Mouse (Mus musculus) stomach, embryonic 16.5 days (tissue): ENCODE data around the gene P3h4. TPM values are rescaled to one million over a fixed set of nuclear protein-coding genes. Genes with fewer than 3 reads are reported as not detected.

Experiments used
- ATAC-seq: fragments of 200-750 bp; cut with Nextera tagmentation; 2 replicates; pipeline ENCODE4 v1.8.0; 2017; ENCODE audit warnings: moderate number of reproducible peaks, moderate TSS enrichment; ENCODE audit not compliant: insufficient read depth, low FRiP score
- H3K27ac ChIP-seq: fragments of 300-500 bp; sonication (generic); 2 replicates; pipeline ENCODE4 v1.5.1; 2014; ENCODE audit warnings: low read length
- H3K27me3 ChIP-seq: fragments of 300-500 bp; sonication (generic); 2 replicates; pipeline ENCODE4 v1.6.1; 2014; ENCODE audit warnings: low read length, control low read depth, mixed read lengths; ENCODE audit not compliant: control insufficient read depth, insufficient read depth
- H3K36me3 ChIP-seq: fragments of 300-500 bp; sonication (generic); 2 replicates; pipeline ENCODE4 v1.6.1; 2014; ENCODE audit warnings: low read length; ENCODE audit not compliant: control insufficient read depth, insufficient read depth
- H3K4me1 ChIP-seq: fragments of 300-500 bp; sonication (generic); 2 replicates; pipeline ENCODE4 v1.6.1; 2014; ENCODE audit warnings: low read length, control low read depth, mixed read lengths; ENCODE audit not compliant: control insufficient read depth, insufficient read depth
- H3K4me2 ChIP-seq: fragments of 300-500 bp; sonication (generic); 2 replicates; pipeline ENCODE4 v1.6.1; 2014; ENCODE audit warnings: low read depth, low read length, mixed read lengths
- H3K4me3 ChIP-seq: fragments of 300-500 bp; sonication (generic); replicated peaks from 2 replicates; pipeline ENCODE4 v1.5.1; 2014; ENCODE audit warnings: mild to moderate bottlenecking, low read length
- H3K9ac ChIP-seq: fragments of 300-500 bp; sonication (generic); 2 replicates; pipeline ENCODE4 v1.6.1; 2014; ENCODE audit warnings: low read length
- H3K9me3 ChIP-seq: fragments of 300-500 bp; sonication (generic); replicated peaks from 2 replicates; pipeline ENCODE4 v1.6.1; 2016; ENCODE audit warnings: low read length, control low read depth; ENCODE audit not compliant: control insufficient read depth
- WGBS: fragments of 180-500 bp; shearing (Covaris S2); extraction: QIAGEN DNeasy Blood & Tissue Kit; methylation state at CpG from one replicate; pipeline ENCODE4 v1.1.7; 2014; 5-methylcytosine and 5-hydroxymethylcytosine counted together
- polyA plus RNA-seq: library from polyadenylated mRNA; unstranded; fragments of >200 nt; fragmentation: Nextera tagmentation; extraction: Ambion mirVana; gene quantifications from 2 replicates; pipeline ENCODE4 v1.2.1, GENCODE M21; 2015

P3h4 gene
- polyA plus RNA-seq, 1 experiment from 2014 or later, result 56.7 TPM

DNA sequence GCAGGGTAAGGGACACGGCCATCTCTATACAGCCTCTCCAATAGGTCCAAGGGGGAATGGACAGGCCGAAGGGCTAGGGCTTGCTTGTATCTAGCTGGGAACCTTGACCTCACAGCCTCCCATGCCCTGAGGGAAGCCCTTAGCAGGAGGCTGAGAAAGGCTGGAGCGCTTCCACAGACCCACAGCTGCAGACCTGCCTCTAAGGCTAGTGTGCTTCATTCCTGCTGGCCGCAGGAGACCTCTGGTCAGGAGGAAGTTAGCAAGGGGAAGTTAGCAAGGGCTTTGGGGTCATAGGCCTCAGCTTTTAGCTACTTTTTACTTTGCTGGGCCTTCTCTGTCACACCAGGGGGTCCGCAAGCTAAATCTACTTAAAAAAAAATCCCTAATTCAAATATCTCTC lies 36.2 kb downstream of the P3h4 start:
- H3K27me3 ChIP-seq, result no peaks in the 10 kb centered on the region
- ATAC-seq, result no peak
- H3K27ac ChIP-seq, result no peak overlapping the region
- H3K9ac ChIP-seq, result no peak overlapping the region
- no peak overlapping the region for H3K4me2 ChIP-seq
- peaks cover 40% of the 10 kb centered on the region for H3K36me3 ChIP-seq
- 91% methylated on average over 5 of the region's 5 CpGs for WGBS
- H3K9me3 ChIP-seq, result no peaks in the 10 kb centered on the region
- no peaks in the 10 kb centered on the region for H3K4me1 ChIP-seq
- no peak overlapping the region for H3K4me3 ChIP-seq

DNA sequence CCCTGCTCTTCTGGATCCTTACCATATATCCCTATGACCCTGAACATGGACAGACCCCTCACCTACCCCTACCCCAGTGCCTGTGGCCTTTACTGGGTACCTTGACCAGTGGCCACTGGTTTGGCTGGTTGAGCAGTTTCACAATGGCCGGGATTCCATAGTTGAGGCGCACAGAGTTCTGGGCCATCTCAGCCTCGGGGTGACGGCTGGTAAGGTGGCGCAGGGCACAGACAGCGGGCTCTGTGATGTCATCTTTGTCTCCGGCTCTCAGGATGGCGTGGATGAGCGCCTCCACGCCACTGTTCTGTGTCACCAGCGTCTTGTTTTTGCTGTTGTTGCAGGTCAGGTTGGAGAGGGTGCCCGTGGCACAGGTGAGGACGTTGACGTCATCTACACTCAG lies 36.6 kb downstream of the P3h4 start:
- whole genome bisulfite sequencing, result 95% methylated on average over 14 of the region's 14 CpGs
- no peak overlapping the region for H3K4me2 ChIP-seq
- H3K36me3 ChIP-seq, result peaks cover 39% of the 10 kb centered on the region
- H3K4me1 ChIP-seq, result no peaks in the 10 kb centered on the region
- no peaks in the 10 kb centered on the region for H3K27me3 ChIP-seq
- no peak for ATAC-seq
- H3K9ac ChIP-seq, result no peak overlapping the region
- H3K9me3 ChIP-seq, result no peaks in the 10 kb centered on the region
- H3K27ac ChIP-seq, result no peak overlapping the region
- H3K4me3 ChIP-seq, result no peak overlapping the region

DNA sequence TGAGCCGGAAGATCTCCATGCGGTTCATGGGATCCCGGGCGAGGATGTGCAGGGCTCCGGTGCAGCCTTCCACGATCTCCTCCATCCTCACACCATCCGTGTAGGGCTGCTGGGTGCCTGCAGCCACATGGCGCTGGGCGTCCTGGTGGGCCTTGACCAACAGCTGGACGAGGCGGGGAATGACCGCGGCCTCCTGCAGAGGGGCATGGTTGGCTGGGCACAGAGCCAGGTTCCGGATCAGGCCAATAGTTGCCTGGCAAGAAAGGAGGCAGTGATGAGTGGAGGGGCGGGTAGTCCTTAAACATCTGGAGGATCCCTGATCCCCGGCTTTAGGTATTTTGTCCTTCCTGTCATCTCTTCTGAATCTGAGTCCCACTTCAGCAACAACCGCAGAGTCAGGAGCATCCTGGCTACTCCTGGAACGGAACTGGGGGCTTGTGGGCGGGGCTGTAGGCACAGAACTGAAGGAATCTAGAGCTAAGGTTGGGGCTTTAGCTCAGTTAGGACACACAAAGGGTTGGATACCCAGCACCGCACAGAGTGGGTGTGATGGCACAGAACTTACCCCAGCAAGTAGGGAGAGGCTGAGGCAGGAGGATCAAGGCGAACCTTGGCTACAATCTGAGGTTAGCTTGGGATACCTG lies 37.8 kb downstream of the P3h4 start:
- Histone ChIP-seq H3K27me3 (no peaks in the 10 kb centered on the region), H3K27ac (no peak overlapping the region), H3K4me3 (no peak overlapping the region), H3K4me1 (no peaks in the 10 kb centered on the region), H3K4me2 (no peak overlapping the region), H3K9me3 (no peaks in the 10 kb centered on the region), H3K9ac (no peak overlapping the region), H3K36me3 (peaks cover 38% of the 10 kb centered on the region)
- WGBS, result 91% methylated on average over 21 of the region's 21 CpGs
- ATAC-seq, result no peak

DNA sequence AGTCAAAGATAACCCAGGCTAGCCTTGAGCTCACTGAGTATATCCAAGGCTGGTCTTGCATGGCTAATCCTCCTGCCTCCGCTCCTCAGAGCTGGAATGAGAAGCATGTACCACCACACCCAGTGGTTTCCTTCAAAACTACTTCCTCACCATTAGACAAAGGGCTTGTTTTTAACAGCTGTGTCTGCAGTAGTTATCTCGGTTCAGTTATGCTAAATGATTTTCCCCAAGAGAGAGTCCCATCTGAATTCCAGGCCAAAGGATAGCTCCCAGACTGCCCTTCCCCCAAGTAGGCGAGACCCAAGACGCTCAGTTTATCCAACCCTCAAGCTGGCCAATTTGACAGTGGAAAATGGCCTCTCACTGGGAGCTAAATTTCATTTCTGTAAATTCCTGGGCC lies 38.6 kb downstream of the P3h4 start:
- Histone ChIP-seq H3K4me3 (no peak overlapping the region), H3K4me2 (no peak overlapping the region), H3K27ac (no peak overlapping the region), H3K4me1 (no peaks in the 10 kb centered on the region), H3K27me3 (no peaks in the 10 kb centered on the region), H3K9me3 (no peaks in the 10 kb centered on the region), H3K36me3 (peaks cover 35% of the 10 kb centered on the region), H3K9ac (no peak overlapping the region)
- ATAC-seq, result no peak
- 73% methylated on average over 4 of the region's 4 CpGs for WGBS

DNA sequence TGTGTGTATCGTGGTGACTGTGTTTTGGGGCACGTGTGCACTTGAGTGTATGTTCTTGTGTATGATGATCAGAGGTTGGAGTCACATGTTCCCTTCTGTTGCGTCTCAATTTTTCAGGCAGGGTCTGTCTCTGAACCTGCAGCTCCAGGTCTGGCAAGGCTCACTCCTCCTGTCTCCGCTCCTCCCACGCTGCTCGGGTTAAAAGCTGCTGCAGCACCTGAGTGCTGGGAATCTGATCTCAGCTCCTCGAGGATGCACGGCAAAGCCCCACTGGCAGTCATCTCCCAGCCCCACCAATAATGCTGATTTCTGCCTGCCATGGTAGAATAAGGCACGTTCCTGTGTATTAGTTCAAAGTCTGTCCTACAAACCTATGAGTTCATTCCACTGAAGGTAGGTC lies 39.5 kb downstream of the P3h4 start:
- Histone ChIP-seq H3K4me2 (no peak overlapping the region), H3K9me3 (no peaks in the 10 kb centered on the region), H3K27me3 (no peaks in the 10 kb centered on the region), H3K4me3 (no peak overlapping the region), H3K4me1 (no peaks in the 10 kb centered on the region), H3K27ac (no peak overlapping the region), H3K9ac (no peak overlapping the region), H3K36me3 (peaks cover 30% of the 10 kb centered on the region)
- WGBS, result 89% methylated on average over 9 of the region's 9 CpGs
- no peak for ATAC-seq

DNA sequence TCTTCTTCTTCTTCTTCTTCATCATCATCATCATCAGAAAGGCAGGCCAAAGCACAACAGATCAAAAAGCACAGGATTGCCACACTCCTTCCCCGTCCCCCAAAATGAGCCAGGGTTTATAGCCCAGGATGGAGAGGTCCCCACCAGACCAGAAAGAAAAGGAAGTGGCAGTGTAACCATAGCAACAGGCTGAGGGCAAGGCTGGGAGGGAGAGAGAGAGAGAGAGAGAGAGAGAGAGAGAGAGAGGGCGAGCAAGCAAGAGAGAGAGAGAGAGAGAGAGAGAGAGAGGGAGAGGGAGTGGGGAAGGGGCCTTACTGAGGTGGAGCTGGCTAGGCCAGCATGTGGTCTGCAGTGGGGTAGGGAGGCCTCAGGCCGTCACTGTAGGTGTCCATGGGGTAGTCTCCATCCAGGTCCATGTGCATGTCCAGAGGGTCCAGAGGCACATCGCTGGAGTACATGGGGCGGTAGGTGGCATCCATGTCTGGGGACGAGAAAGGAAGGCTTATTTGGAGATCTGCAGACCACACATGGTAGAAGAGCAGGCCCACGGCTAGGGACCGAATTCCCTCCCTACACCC lies 42.6 kb downstream of the P3h4 start:
- H3K4me3 ChIP-seq, result no peak overlapping the region
- no peak overlapping the region for H3K9ac ChIP-seq
- H3K4me2 ChIP-seq, result no peak overlapping the region
- no peak for ATAC-seq
- H3K36me3 ChIP-seq, result peaks cover 30% of the 10 kb centered on the region
- H3K9me3 ChIP-seq, result no peaks in the 10 kb centered on the region
- WGBS, result 79% methylated on average over 7 of the region's 8 CpGs
- no peaks in the 10 kb centered on the region for H3K4me1 ChIP-seq
- no peaks in the 10 kb centered on the region for H3K27me3 ChIP-seq
- H3K27ac ChIP-seq, result no peak overlapping the region

DNA sequence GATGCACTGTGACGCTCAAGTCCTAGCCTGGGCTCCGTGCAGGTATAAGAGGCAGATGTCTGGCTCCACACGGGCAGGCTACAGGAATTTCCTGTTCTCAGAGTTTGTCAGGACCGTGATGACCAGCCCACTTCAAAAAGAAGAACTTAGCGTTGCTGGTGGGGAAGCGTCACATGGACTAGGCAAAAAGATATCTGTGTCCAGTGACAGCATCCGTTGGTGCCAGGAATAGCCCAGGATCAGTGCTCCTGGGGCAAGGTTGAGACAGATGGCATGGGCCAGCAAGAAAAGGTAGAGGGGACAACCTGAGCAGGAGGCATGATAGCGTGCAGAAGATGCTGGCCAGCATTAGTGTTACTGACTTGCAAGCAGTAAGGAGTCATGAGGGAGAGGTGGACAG lies 44.8 kb downstream of the P3h4 start:
- Histone ChIP-seq H3K4me3 (no peak overlapping the region), H3K4me1 (no peaks in the 10 kb centered on the region), H3K9ac (no peak overlapping the region), H3K9me3 (no peaks in the 10 kb centered on the region), H3K36me3 (peaks cover 21% of the 10 kb centered on the region), H3K27me3 (no peaks in the 10 kb centered on the region), H3K4me2 (no peak overlapping the region), H3K27ac (no peak overlapping the region)
- WGBS, result 73% methylated on average over 8 of the region's 8 CpGs
- ATAC-seq, result no peak

DNA sequence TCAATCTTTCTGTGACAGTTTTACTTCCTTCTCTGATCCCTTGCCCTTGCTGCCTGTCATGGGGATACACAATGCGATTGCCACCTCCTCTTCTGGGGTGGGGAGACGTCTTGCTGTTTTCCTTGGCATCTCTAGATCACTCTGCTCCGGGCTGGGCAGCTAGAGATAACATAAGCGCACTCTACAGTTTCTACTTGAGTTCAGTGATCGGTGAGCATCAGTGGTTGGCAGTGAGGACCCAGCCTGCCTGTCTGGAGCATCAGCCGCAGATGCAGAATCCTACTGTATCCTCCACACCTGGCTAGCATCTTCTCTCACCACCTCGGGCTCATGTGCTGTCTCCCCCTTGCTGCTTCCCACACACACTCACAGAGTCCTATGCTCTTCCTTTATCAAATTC lies 45.5 kb downstream of the P3h4 start:
- no peak overlapping the region for H3K4me3 ChIP-seq
- peaks cover 20% of the 10 kb centered on the region for H3K36me3 ChIP-seq
- no peaks in the 10 kb centered on the region for H3K9me3 ChIP-seq
- H3K27ac ChIP-seq, result no peak overlapping the region; the same call in 1 of the 2 replicates
- no peak overlapping the region for H3K9ac ChIP-seq
- ATAC-seq, result no peak
- no peaks in the 10 kb centered on the region for H3K27me3 ChIP-seq
- 62% methylated on average over 7 of the region's 7 CpGs for WGBS
- no peaks in the 10 kb centered on the region for H3K4me1 ChIP-seq
- H3K4me2 ChIP-seq, result no peak overlapping the region

DNA sequence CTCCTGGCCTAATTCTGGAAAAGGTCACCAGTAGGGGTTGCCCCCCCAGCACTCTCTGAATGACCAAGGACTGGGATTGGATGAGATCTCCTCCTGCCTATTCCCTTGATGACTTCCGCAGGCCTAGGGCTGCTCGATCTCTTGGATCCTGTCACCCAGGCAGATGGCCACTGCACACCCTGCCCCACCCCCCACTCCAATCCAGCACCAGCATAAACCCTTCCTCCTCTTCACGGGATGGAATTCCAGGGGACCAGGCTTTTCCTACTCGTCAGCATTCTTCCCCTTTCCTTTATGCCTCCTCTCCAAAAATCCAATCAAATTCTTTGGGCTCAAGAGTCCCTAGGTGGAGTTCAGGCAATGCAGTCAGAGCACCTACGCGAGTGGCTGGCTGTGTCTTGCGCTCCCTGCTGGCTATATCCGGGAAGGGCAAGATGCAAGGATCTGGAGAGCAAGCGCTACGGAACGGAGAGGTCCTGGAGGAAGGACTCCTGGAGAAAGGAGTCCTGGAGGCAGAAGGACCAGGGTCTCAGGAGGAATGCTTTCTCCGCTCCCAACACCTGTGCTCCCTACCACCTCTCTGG lies 51.6 kb downstream of the P3h4 start:
- peak; percentile 34; the same call in 1 of the 2 replicates for ATAC-seq
- no peaks in the 10 kb centered on the region for H3K36me3 ChIP-seq
- H3K4me1 ChIP-seq, result no peaks in the 10 kb centered on the region
- H3K4me3 ChIP-seq, result no peak overlapping the region
- H3K4me2 ChIP-seq, result no peak overlapping the region
- 0 out of 2 replicates have a peak, but pooled peaks cover 4% of the 10 kb centered on the region for H3K27me3 ChIP-seq
- WGBS, result 22% methylated on average over 12 of the region's 12 CpGs
- no peak overlapping the region for H3K27ac ChIP-seq
- no peaks in the 10 kb centered on the region for H3K9me3 ChIP-seq
- H3K9ac ChIP-seq, result no peak overlapping the region
